21 mouse cellular contexts compared by ENCODE assay signal in the genomic region with DNA sequence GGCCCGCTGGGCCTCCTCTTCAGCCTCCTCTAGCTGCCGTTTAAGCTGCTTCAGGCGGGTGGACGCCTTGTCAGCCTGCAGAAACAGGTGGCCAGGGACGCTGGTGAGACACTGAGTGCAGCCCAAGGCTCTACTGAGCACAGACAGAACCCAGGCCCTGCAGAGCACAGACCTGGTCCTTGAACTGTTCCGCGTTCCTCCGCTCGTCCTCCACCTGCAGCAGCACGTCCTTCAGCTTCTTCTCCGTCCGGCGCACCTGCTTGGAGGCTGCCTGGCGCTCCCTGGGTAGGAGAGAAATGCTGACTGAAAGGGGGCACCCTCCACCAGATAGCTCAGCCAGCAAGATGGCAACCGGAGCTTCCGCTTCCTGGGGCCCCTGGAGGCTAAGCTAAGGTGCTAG. TPM values are rescaled to one million over a fixed set of nuclear protein-coding genes. Genes with fewer than 3 reads are reported as not detected.
"Had no signal": no experiment of that assay in that cellular context is flagged by ENCODE, and none has a peak within 500 bp of the region (broad histone marks: within the 10 kb centered on the region; RNA-seq: fewer than 3 reads in every experiment).

No protein-coding gene starts in this region.

- DNase-seq: kidney, adult 8-10 months; kidney, postnatal 10 days; kidney, postnatal 36 days; layer of hippocampus, adult 9-11 months; liver, embryonic 13.5 days; lung, adult 2 months; lung, postnatal 14 days; lung, postnatal 4 days; midbrain, embryonic 14.5 days; right cerebral cortex, adult 18-20 months; right cerebral cortex, postnatal 14 days; right cerebral cortex, postnatal 4 days; thymus, adult 18-20 months; thymus, postnatal 36 days had no signal

- H3K27me3 ChIP-seq: kidney, embryonic 15.5 days; liver, embryonic 13.5 days; neural tube, embryonic 12.5 days; neural tube, embryonic 15.5 days had no signal

- H3K4me3 ChIP-seq: kidney, embryonic 15.5 days; liver, embryonic 13.5 days; neural tube, embryonic 12.5 days; neural tube, embryonic 15.5 days had no signal

- H3K4me1 ChIP-seq: kidney, embryonic 15.5 days; neural tube, embryonic 12.5 days; neural tube, embryonic 15.5 days had no signal

- H3K9me3 ChIP-seq: kidney, embryonic 15.5 days; liver, embryonic 13.5 days; neural tube, embryonic 12.5 days; neural tube, embryonic 15.5 days had no signal

RNA-seq across cellular contexts. Expression of a gene that starts 6.2 kb away (rescaled TPM):
- total RNA-seq: midbrain, postnatal 0 days had no signal

RNA-seq across cellular contexts. Expression of a gene that starts 34.2 kb away (rescaled TPM):
- total RNA-seq: layer of hippocampus, postnatal 25 days; left cerebral cortex, adult 18-20 months; megakaryocyte progenitor cell, adult 5-6 weeks had no signal
